Mouse (Mus musculus) inflammation-experienced regulatory T-cells, adult 16 weeks (primary cell): ENCODE measurements around the gene Olfr830. TPM values are rescaled to one million over a fixed set of nuclear protein-coding genes. Genes with fewer than 3 reads are reported as not detected.

Experiments used
- polyA plus RNA-seq: library from polyadenylated mRNA; unstranded; fragments of 100-300 nt; shearing (Covaris generic); gene quantifications from one replicate; pipeline ENCODE4 v1.2.1, GENCODE M21; 2017

Gene Olfr830
- not detected for polyA plus RNA-seq

DNA sequence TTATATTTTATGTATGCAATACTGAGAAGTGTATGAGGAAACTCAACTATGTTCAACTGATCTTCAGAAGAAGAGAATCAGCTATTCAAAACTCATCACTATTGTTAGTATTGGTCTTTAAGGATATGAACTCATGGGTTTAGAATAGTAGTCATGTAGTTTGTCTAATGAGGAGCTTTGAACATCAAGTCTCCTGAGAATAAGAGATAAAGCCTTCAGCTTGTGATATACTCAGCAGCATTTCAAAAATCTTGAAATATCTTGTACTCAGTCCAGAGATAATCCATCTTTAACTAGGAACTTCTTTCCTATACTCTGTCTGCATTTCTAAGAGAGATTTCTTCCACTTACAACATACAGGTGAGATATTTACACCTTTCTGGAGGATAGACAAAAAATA is at the start of gene Olfr830:
TSS of gene Olfr830 (plus strand) at position 301 of the 400 bp plus-strand sequence.

DNA sequence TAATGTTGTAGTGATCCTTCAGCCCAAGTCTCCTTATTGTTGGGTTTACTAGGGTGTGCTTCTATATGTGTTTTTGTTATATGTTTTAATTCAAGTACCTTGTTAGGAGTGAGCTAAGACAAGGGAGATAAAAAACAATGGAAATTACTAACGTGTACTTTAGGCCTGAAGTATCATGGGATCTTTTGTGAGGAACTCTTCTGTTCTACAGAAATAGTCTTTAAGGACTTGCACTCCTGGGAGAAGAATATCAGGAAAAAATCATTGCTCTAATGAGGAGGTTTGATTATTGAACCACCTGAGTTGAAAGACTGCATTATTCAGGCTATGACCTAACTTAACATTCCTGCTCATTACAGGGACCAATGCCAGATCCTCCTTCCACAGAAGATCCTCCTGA is 19.9 kb upstream of the Olfr830 start, which contains the start of gene Olfr829:
TSS of gene Olfr829 (plus strand) at position 301 of the 400 bp plus-strand sequence.

Other genes starting within 250 kb of the Olfr830 start
- gene Muc16, start 200.2 kb upstream of the Olfr830 start, polyA plus RNA-seq: 1.1 TPM
- not detected for gene Olfr24, start 110.7 kb upstream of the Olfr830 start, polyA plus RNA-seq
- not detected for gene Olfr828, start 55.2 kb upstream of the Olfr830 start, polyA plus RNA-seq
- not detected for gene Olfr829, start 19.8 kb upstream of the Olfr830 start, polyA plus RNA-seq
- gene Olfr832, start 62.4 kb downstream of the Olfr830 start, polyA plus RNA-seq: not detected
- gene Olfr834, start 113.3 kb downstream of the Olfr830 start, polyA plus RNA-seq: not detected
- not detected for gene Olfr835, start 158.0 kb downstream of the Olfr830 start, polyA plus RNA-seq
- not detected for gene Olfr836, start 245.7 kb downstream of the Olfr830 start, polyA plus RNA-seq